Mouse (Mus musculus) hindbrain, embryonic 11.5 days (tissue): ENCODE measurements around the gene Dcaf10. TPM values are rescaled to one million over a fixed set of nuclear protein-coding genes. Genes with fewer than 3 reads are reported as not detected.

Experiments
- ATAC-seq: fragments of 200-750 bp; cut with Nextera tagmentation; 2 replicates; pipeline ENCODE4 v1.8.0; 2017; ENCODE audit warnings: mild to moderate bottlenecking, moderate TSS enrichment, moderate library complexity; ENCODE audit not compliant: low FRiP score
- DNase-seq: peaks from one replicate; pipeline ENCODE4 v3.0.0-alpha.2; 2015; ENCODE audit warnings: low spot score
- H3K27ac ChIP-seq: fragments of 300-500 bp; sonication (generic); 2 replicates; pipeline ENCODE4 v1.5.1; 2014; ENCODE audit warnings: mild to moderate bottlenecking, low read depth, low read length
- H3K27me3 ChIP-seq: fragments of 300-500 bp; sonication (generic); 2 replicates; pipeline ENCODE4 v1.6.1; 2014; ENCODE audit warnings: mild to moderate bottlenecking, low read length, moderate library complexity, mixed read lengths; ENCODE audit not compliant: control insufficient read depth, insufficient read depth
- H3K36me3 ChIP-seq: fragments of 300-500 bp; sonication (generic); 2 replicates; pipeline ENCODE4 v1.6.1; 2014; ENCODE audit warnings: mild to moderate bottlenecking, low read length, moderate library complexity, mixed read lengths; ENCODE audit not compliant: control insufficient read depth, insufficient read depth
- H3K4me1 ChIP-seq: fragments of 300-500 bp; sonication (generic); replicated peaks from 2 replicates; pipeline ENCODE4 v1.6.1; 2014; ENCODE audit warnings: low read length, mixed read lengths; ENCODE audit not compliant: control insufficient read depth, insufficient read depth
- H3K4me2 ChIP-seq: fragments of 300-500 bp; sonication (generic); replicated peaks from 2 replicates; pipeline ENCODE4 v1.6.1; 2014; ENCODE audit warnings: mild to moderate bottlenecking, low read depth, low read length
- H3K4me3 ChIP-seq: fragments of 300-500 bp; sonication (generic); 2 replicates; pipeline ENCODE4 v1.5.1; 2014; ENCODE audit warnings: low read depth, low read length
- H3K9ac ChIP-seq: fragments of 300-500 bp; sonication (generic); 2 replicates; pipeline ENCODE4 v1.6.1; 2014; ENCODE audit warnings: low read depth, low read length
- H3K9me3 ChIP-seq: fragments of 300-500 bp; sonication (generic); 2 replicates; pipeline ENCODE4 v1.6.1; 2016; ENCODE audit warnings: low read length; ENCODE audit not compliant: control insufficient read depth
- WGBS: fragments of 180-500 bp; shearing (Covaris S2); extraction: QIAGEN DNeasy Blood & Tissue Kit; methylation state at CpG from one replicate; pipeline ENCODE4 v1.1.7; 2014; 5-methylcytosine and 5-hydroxymethylcytosine counted together
- polyA plus RNA-seq: library from polyadenylated mRNA; unstranded; fragments of >200 nt; fragmentation: Nextera tagmentation; extraction: Ambion mirVana; gene quantifications from 2 replicates; pipeline ENCODE4 v1.2.1, GENCODE M21; 2014

The Dcaf10 gene
- polyA plus RNA-seq, 1 experiment from 2014 or later: 12.4 TPM

GRCm38 (mm10) chr4:45408427-45409132 is 66.7 kb downstream of the Dcaf10 start, which contains the start of gene Slc25a51:
Gene Slc25a51 (minus strand): TSS chr4:45408766.
- Histone ChIP-seq H3K9ac (peak within 1 kb of the TSS; percentile 93), H3K36me3 (peaks cover 3% of the 10 kb centered on the region; the same call in 1 of the 2 replicates), H3K27ac (peak within 1 kb of the TSS; percentile 93), H3K4me3 (peak within 1 kb of the TSS; percentile 88), H3K9me3 (no peaks in the 10 kb centered on the region), H3K27me3 (no peaks in the 10 kb centered on the region), H3K4me1 (no peaks in the 10 kb centered on the region), H3K4me2 (peak within 1 kb of the TSS; percentile 78)
- 2% methylated on average over 45 of the region's 67 CpGs for WGBS
- ATAC-seq (peak; percentile 95), DNase-seq (peak; percentile 94)

DNA sequence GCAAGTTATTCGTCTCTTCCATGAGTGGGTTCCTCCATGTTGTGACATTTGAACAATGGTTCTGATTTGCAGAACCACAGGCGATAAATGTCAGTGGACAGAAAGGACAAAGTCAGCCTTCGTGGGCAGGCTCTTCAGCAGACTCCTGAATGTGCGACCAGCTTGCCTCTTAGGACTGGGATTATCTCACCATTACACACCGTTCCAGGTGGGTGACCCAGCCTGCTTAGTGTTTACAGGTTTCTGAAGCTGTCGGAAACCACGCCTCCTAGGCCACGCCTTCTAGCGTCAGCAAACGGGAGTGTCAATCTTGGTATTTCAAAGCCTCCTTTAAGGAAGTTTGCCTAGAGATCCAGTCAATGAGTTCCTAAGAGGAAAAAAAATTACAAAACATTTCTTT is 67.4 kb downstream of the Dcaf10 start:
- peak; percentile 77 for DNase-seq
- peak; percentile 28; the same call in 1 of the 2 replicates for ATAC-seq
- Histone ChIP-seq H3K9ac (peak overlapping the region; percentile 93), H3K4me2 (peak overlapping the region; percentile 78), H3K36me3 (no peaks in the 10 kb centered on the region), H3K4me3 (peak overlapping the region; percentile 88), H3K9me3 (no peaks in the 10 kb centered on the region), H3K4me1 (no peaks in the 10 kb centered on the region), H3K27me3 (no peaks in the 10 kb centered on the region), H3K27ac (peak overlapping the region; percentile 93)
- WGBS: 2% methylated on average over 10 of the region's 10 CpGs

DNA sequence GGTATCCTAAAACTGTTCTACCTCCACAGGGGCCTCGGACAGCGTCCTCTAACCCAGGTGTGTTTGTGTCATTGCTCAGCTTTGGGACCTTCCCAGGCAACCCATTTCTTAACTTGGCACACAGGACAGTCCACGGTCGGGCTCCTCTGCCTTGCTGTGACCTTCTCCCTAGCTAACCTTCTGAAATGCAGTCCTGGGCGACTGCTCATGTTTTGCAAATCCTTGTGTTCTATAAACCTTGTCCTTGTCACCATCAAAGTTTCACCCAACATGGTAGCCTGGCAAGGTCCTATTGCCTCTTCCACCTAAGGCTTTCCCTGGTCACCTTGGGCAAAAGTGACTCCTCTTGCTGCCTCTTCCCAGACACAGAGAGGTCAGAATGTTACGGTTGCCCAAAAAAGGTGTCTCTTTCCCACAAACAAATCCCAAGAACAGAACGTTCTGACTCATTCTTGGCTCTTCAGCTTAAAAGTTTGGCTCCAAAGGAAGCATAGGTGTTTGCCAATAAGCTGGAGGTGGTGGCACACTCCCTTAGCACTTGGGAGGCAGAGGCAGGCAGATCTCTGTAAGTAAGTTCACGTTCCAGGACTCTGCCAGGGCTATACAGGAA is 69.4 kb downstream of the Dcaf10 start:
- Histone ChIP-seq H3K27me3 (no peaks in the 10 kb centered on the region), H3K36me3 (no peaks in the 10 kb centered on the region), H3K9me3 (no peaks in the 10 kb centered on the region), H3K27ac (no peak overlapping the region), H3K9ac (no peak overlapping the region), H3K4me1 (no peaks in the 10 kb centered on the region), H3K4me3 (no peak overlapping the region), H3K4me2 (no peak overlapping the region)
- DNase-seq (no peak), ATAC-seq (no peak)
- WGBS: 90% methylated on average over 8 of the region's 8 CpGs

DNA sequence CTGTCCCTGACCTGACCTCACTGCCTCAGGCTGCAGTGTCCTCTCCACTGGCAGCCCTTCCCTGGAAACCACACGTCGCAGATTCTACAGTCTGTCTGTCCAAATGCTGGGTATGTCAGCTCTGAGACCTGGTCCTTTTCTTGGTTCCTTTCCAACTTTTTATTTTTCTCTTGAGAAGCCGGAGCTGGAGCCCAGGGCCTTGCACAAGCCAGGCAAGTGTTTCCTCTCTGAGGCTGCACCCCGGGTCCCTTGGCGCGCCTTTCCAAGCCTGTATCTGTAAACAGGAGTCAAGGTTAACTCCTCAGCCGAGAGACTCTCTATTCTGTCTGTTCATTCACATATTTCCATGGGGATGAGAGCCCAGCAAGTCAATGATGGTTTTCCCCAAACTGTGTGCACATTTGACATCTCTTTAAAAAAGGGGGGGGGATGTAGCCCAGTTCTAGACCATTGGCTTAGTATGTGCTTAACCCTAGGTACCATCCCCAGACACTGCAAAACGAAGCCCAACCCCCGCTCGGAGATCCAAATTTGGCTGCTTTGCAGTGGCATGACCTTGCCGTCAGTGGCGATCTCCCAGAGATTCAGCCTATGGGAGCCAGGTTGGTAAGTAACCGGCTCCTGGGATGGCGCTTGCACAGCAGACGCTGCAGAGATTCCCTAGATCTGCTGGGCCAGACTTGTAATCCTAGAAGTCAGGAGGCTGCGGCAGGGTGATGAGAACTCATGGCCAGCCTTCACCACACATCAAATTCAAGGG is 70.7 kb downstream of the Dcaf10 start:
- ATAC-seq (no peak), DNase-seq (no peak)
- WGBS: 71% methylated on average over 16 of the region's 16 CpGs
- no peak overlapping the region for H3K9ac ChIP-seq
- no peak overlapping the region for H3K4me2 ChIP-seq
- no peaks in the 10 kb centered on the region for H3K9me3 ChIP-seq
- H3K27me3 ChIP-seq: no peaks in the 10 kb centered on the region
- H3K36me3 ChIP-seq: no peaks in the 10 kb centered on the region
- no peak overlapping the region for H3K27ac ChIP-seq
- no peak overlapping the region for H3K4me3 ChIP-seq
- no peaks in the 10 kb centered on the region for H3K4me1 ChIP-seq

- Histone ChIP-seq H3K9me3 (no peaks in the 10 kb centered on the region), H3K4me2 (no peak overlapping the region), H3K27me3 (no peaks in the 10 kb centered on the region), H3K27ac (no peak overlapping the region), H3K4me3 (no peak overlapping the region), H3K36me3 (no peaks in the 10 kb centered on the region), H3K4me1 (no peaks in the 10 kb centered on the region), H3K9ac (no peak overlapping the region)
- no peak for DNase-seq
- 83% methylated on average over 9 of the region's 9 CpGs for WGBS
- ATAC-seq: no peak
These were observed 71.9 kb downstream of the Dcaf10 start for GRCm38 (mm10) chr4:45413674-45414338.

DNA sequence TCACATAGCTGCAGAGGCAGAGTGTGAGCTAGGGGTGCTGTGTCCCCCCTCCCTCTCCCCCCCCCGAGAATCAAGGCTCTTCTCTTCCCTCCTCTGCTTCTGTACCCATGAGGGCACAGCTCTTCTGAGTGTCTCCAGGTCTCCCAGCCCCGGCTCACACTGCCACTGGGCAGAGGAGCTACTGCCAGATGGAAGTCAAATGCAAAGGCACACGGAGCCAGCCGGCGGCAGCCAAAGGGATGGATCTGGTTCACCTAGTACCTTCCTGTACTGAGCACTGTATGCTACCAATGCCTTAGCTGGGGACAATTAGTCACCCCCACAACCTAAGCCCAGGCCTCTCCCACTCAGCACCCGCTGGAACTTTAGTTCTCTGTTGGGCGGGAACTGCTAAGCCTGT is 74.4 kb downstream of the Dcaf10 start:
- Histone ChIP-seq H3K4me1 (no peaks in the 10 kb centered on the region), H3K27me3 (no peaks in the 10 kb centered on the region), H3K36me3 (no peaks in the 10 kb centered on the region), H3K27ac (no peak overlapping the region), H3K4me2 (no peak overlapping the region), H3K9me3 (no peaks in the 10 kb centered on the region), H3K9ac (no peak overlapping the region), H3K4me3 (no peak overlapping the region)
- ATAC-seq: no peak
- WGBS: 72% methylated on average over 7 of the region's 7 CpGs
- no peak for DNase-seq

- peak; percentile 49; the same call in 1 of the 2 replicates for ATAC-seq
- no peak overlapping the region for H3K4me2 ChIP-seq
These were observed 76.5 kb downstream of the Dcaf10 start for GRCm38 (mm10) chr4:45418229-45418950.

GRCm38 (mm10) chr4:45419051-45419450 is 77.2 kb downstream of the Dcaf10 start:
- Histone ChIP-seq H3K4me1 (0 out of 2 replicates have a peak, but pooled peaks cover 2% of the 10 kb centered on the region), H3K4me3 (no peak overlapping the region), H3K36me3 (no peaks in the 10 kb centered on the region), H3K27me3 (no peaks in the 10 kb centered on the region), H3K27ac (no peak overlapping the region), H3K4me2 (no peak overlapping the region), H3K9ac (no peak overlapping the region), H3K9me3 (no peaks in the 10 kb centered on the region)
- no peak for DNase-seq
- 78% methylated on average over 4 of the region's 4 CpGs for WGBS
- no peak for ATAC-seq

More at GRCm38 (mm10) chr4:45418229-45418950, 76.5 kb downstream of the Dcaf10 start:
- Histone ChIP-seq H3K4me3 (no peak overlapping the region), H3K27ac (no peak overlapping the region), H3K36me3 (no peaks in the 10 kb centered on the region), H3K9me3 (no peaks in the 10 kb centered on the region), H3K9ac (0 out of 2 replicates have a peak overlapping the region, but pooled peaks have one; percentile 3), H3K27me3 (no peaks in the 10 kb centered on the region), H3K4me1 (no peaks in the 10 kb centered on the region)
- WGBS: 32% methylated on average over 10 of the region's 11 CpGs
- DNase-seq: peak; percentile 82
